Mouse (Mus musculus) kidney, postnatal 0 days (tissue): ENCODE measurements around the gene Rhpn2. TPM values are rescaled to one million over a fixed set of nuclear protein-coding genes. Genes with fewer than 3 reads are reported as not detected.
A peak's percentile ranks its signal among the peaks of the same experiment; 100 is the strongest.

ENCODE experiments used
- ATAC-seq: fragments of 200-750 bp; cut with Nextera tagmentation; replicated peaks from 2 replicates; pipeline ENCODE4 v1.8.0; 2017; ENCODE audit warnings: low read depth, moderate number of reproducible peaks, moderate TSS enrichment, moderate library complexity; ENCODE audit not compliant: low FRiP score
- DNase-seq: peaks from one replicate; pipeline ENCODE4 v3.0.0-alpha.2; 2016; ENCODE audit warnings: low spot score
- H3K27ac ChIP-seq: fragments of 300-500 bp; sonication (generic); 2 replicates; pipeline ENCODE4 v1.5.1; 2014; ENCODE audit warnings: mild to moderate bottlenecking
- H3K27me3 ChIP-seq: fragments of 300-500 bp; sonication (generic); 2 replicates; pipeline ENCODE4 v1.6.1; 2014; ENCODE audit warnings: low read length, mixed read lengths; ENCODE audit not compliant: insufficient read depth
- H3K36me3 ChIP-seq: fragments of 300-500 bp; sonication (generic); 2 replicates; pipeline ENCODE4 v1.6.1; 2014; ENCODE audit warnings: low read length, mixed read lengths; ENCODE audit not compliant: insufficient read depth
- H3K4me1 ChIP-seq: fragments of 300-500 bp; sonication (generic); replicated peaks from 2 replicates; pipeline ENCODE4 v1.6.1; 2014; ENCODE audit warnings: antibody characterized with exemption, low read length, mixed read lengths; ENCODE audit not compliant: insufficient read depth
- H3K4me2 ChIP-seq: fragments of 300-500 bp; sonication (generic); 2 replicates; pipeline ENCODE4 v1.6.1; 2014; ENCODE audit warnings: mild to moderate bottlenecking, low read length, moderate library complexity, mixed read lengths
- H3K4me3 ChIP-seq: fragments of 300-500 bp; sonication (generic); replicated peaks from 2 replicates; pipeline ENCODE4 v1.5.1; 2014; ENCODE audit warnings: low read depth, low read length
- H3K9ac ChIP-seq: fragments of 300-500 bp; sonication (generic); 2 replicates; pipeline ENCODE4 v1.6.1; 2014; ENCODE audit warnings: low read depth, low read length
- H3K9me3 ChIP-seq: fragments of 300-500 bp; sonication (generic); replicated peaks from 2 replicates; pipeline ENCODE4 v1.6.1; 2016; ENCODE audit warnings: low read length, inconsistent platforms, mixed read lengths
- CTCF ChIP-seq: IDR thresholded peaks from 2 replicates; pipeline ENCODE4 v1.5.1; 2016; ENCODE audit warnings: antibody characterized with exemption, low read depth, mild to moderate bottlenecking, moderate library complexity
- WGBS: fragments of 180-500 bp; shearing (Covaris S2); extraction: QIAGEN DNeasy Blood & Tissue Kit; methylation state at CpG from one replicate; pipeline ENCODE4 v1.1.7; 2014; 5-methylcytosine and 5-hydroxymethylcytosine counted together
- polyA plus RNA-seq: library from polyadenylated mRNA; unstranded; fragments of >200 nt; fragmentation: Nextera tagmentation; extraction: Ambion mirVana; gene quantifications from 2 replicates; pipeline ENCODE4 v1.2.1, GENCODE M21; 2015

Gene Rhpn2
- 14.6 and 15.1 TPM in 2 replicates for polyA plus RNA-seq

DNA sequence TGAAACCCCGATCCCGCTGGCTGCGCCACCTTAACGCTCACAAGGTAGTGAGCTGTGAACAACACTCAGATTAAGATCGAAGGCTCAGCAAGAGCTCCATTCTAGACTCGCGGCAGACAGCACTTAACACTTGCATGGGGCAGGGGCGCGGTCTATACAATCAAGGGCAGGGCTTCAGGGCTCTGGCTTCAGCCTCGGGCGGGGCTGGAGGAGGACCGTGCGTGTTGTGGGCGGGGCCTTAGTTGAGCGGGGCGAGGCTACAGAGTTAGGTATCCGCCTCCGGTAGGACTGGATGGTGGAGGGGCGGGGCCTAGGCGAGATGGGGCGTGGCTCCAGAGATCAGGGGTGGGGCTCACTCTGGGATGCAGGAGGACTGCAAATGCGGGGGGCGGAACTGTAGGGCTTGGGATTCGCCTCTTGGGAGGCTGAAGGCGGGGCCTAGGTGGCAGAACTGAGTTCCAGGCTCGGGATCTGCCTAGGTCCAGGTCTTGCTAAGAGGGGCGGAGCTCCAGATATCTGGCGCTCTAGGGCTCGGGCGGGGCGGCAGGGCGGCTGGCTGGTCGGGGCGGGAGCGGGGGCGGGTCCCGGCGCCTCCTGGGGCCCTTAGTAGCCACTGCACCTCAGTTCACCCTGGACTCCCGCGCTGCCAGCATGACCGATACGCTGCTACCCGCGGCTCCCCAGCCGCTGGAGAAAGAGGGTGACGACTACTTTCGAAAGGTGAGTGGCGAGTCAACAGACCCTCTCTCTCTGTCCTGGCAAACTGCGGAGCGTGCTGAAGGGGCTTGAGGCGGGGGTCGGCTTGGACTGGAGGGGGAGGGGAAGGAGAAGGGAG lies at the start of gene Rhpn2:
Gene Rhpn2 (plus strand): TSS at position 479 of the 835 bp plus-strand sequence.
- under 1% methylated on average over 46 of the region's 52 CpGs for WGBS
- peak within 1 kb of the TSS; percentile 95 for H3K4me2 ChIP-seq
- DNase-seq: peak; percentile 99
- no peaks in the 10 kb centered on the region for H3K36me3 ChIP-seq
- peak; percentile 35; the same call in 1 of the 2 replicates for TF ChIP-seq CTCF
- peak within 1 kb of the TSS; percentile 80 for H3K27ac ChIP-seq
- no peaks in the 10 kb centered on the region; the same call in 1 of the 2 replicates for H3K27me3 ChIP-seq
- H3K9ac ChIP-seq: peak within 1 kb of the TSS; percentile 78
- ATAC-seq: peak; percentile 98
- H3K4me1 ChIP-seq: no peaks in the 10 kb centered on the region
- H3K4me3 ChIP-seq: peak within 1 kb of the TSS; percentile 68
- H3K9me3 ChIP-seq: no peaks in the 10 kb centered on the region

DNA sequence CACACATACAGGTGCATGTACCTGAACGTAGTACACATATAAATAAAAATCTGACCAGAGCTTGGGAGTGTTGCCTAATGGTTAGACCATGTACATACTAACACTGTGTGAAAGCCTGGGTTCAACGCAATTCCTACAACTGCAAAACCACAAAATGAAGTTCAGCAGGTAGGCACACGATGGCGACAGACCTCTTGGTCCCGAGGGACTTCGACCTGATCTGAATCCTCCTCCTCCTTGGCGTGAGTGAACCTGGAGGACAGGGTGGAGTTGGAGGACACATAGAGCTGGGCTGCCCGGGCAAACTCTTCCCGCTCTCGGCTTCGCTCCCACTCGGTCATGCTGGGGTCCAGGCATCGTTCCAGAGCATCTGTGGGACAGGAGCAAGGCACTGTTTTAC lies 40.5 kb upstream of the Rhpn2 start:
- WGBS: 91% methylated on average over 13 of the region's 13 CpGs
- no peak overlapping the region for H3K4me2 ChIP-seq

DNA sequence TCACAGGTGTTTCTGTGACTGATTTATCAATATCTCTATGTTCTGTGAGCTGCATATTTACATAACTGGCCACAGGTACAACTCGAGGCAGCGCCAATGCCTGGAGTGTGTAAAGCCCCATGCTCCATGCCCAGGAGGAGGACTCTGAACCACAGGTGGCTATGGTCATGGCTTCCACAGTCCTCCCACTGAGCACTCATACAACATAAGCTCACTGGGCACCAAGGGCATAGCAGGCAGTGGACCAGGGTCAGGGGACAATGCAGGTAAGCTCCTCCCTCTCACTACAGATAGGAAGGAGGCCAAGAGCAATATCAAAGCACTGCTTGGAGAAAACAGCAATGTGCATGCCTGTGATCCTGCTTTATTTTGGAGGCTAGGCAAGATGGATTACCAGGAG lies 38.3 kb upstream of the Rhpn2 start:
- WGBS: 93% methylated on average over 2 of the region's 2 CpGs
- Histone ChIP-seq H3K27me3 (no peaks in the 10 kb centered on the region), H3K36me3 (peaks cover 59% of the 10 kb centered on the region), H3K4me3 (no peak overlapping the region), H3K4me2 (no peak overlapping the region), H3K4me1 (no peaks in the 10 kb centered on the region), H3K9ac (no peak overlapping the region), H3K9me3 (no peaks in the 10 kb centered on the region), H3K27ac (no peak overlapping the region)
- DNase-seq (no peak), ATAC-seq (no peak)
- no peak for TF ChIP-seq CTCF

More for the DNA sequence above, 40.5 kb upstream of the Rhpn2 start:
- H3K27ac ChIP-seq: no peak overlapping the region
- no peaks in the 10 kb centered on the region for H3K4me1 ChIP-seq
- TF ChIP-seq CTCF: peak; percentile 39; the same call in 1 of the 2 replicates
- no peak for DNase-seq
- H3K36me3 ChIP-seq: peaks cover 71% of the 10 kb centered on the region
- no peaks in the 10 kb centered on the region for H3K9me3 ChIP-seq
- no peak overlapping the region for H3K4me3 ChIP-seq
- H3K27me3 ChIP-seq: no peaks in the 10 kb centered on the region
- ATAC-seq: no peak
- no peak overlapping the region for H3K9ac ChIP-seq

DNA sequence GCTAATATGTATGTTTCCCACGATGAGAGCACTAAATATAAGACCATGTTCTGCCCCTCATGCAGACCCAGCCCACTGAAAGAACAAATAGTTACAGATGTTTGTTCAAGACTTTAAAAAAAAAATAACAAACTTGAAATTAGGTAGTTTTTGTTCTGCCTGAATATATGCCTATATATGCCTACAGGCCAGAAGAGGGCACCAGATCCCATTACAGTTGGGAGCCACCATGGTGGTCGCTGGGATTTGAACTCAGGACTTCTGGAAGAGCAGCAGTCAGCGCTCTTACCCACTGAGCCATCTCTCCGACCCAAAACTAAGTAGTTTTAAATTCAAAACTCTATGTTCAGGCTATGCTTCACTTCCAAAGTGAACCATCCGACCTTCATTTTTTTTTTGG lies 36.1 kb upstream of the Rhpn2 start:
- TF ChIP-seq CTCF: peak; percentile 57
- H3K27me3 ChIP-seq: no peaks in the 10 kb centered on the region
- H3K4me3 ChIP-seq: no peak overlapping the region
- H3K4me2 ChIP-seq: no peak overlapping the region
- DNase-seq (no peak), ATAC-seq (no peak)
- H3K9ac ChIP-seq: no peak overlapping the region
- H3K36me3 ChIP-seq: peaks cover 49% of the 10 kb centered on the region
- no peaks in the 10 kb centered on the region for H3K4me1 ChIP-seq
- no peaks in the 10 kb centered on the region for H3K9me3 ChIP-seq
- H3K27ac ChIP-seq: no peak overlapping the region
- WGBS: 91% methylated on average over 5 of the region's 5 CpGs

DNA sequence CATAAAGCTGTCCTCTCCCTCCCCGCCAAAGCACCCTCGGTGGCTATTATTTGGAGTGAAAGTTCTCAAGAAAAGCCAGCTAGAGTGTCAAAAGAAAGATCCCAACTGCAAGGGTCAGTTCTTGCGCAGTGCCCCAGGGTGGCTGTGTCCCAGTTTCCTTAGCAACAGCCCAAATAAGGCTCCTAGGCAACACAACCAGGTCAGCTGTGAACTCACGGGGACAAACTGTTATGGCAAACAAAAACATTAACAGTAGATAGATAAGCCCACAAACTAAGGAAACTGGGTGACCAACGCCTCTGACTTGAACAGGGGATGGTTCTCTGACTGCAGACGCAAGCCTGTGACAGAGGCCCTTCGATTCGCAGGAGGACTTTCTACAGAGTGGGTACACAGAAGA lies 34.3 kb upstream of the Rhpn2 start:
- TF ChIP-seq CTCF: no peak
- Histone ChIP-seq H3K27ac (no peak overlapping the region), H3K4me2 (no peak overlapping the region), H3K4me1 (no peaks in the 10 kb centered on the region), H3K4me3 (no peak overlapping the region), H3K9me3 (no peaks in the 10 kb centered on the region), H3K27me3 (no peaks in the 10 kb centered on the region), H3K9ac (no peak overlapping the region), H3K36me3 (peaks cover 44% of the 10 kb centered on the region)
- WGBS: 64% methylated on average over 8 of the region's 8 CpGs
- ATAC-seq: no peak
- no peak for DNase-seq

DNA sequence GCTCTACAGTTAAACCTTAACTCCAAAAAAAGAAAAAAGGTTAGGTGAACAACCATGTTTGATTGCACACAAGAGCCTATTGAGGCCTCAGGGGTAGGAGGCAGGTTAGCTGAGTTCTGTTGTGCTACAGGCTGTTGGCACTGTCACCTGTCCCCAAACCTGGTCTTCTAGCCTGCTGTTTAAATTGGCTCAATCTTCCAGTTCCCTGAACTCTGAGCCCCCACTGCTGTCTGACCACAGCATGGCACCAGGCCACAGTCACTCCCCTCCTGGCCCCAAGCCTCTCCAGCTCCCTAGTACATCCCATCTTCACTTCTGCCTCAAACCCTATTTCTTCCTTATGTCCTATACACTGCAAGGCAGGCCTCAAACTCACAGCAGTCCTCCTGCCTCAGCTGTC lies 33.2 kb upstream of the Rhpn2 start:
- DNase-seq (no peak), ATAC-seq (no peak)
- H3K36me3 ChIP-seq: peaks cover 37% of the 10 kb centered on the region
- no peak for TF ChIP-seq CTCF
- no peaks in the 10 kb centered on the region for H3K27me3 ChIP-seq
- H3K4me2 ChIP-seq: no peak overlapping the region
- no peaks in the 10 kb centered on the region for H3K9me3 ChIP-seq
- no peak overlapping the region for H3K9ac ChIP-seq
- no peak overlapping the region for H3K4me3 ChIP-seq
- H3K4me1 ChIP-seq: no peaks in the 10 kb centered on the region
- no peak overlapping the region for H3K27ac ChIP-seq
